Mouse (Mus musculus): ENCODE measurements at regions not wholly inside any gene's neighbourhood (a gene's known extent, or its start where the extent isn't known, plus 50 kb on each side); places are given as distances from the start of the nearest gene placed in this dataset.
"Not testable (repeated sequence)": the region's sequence is repeated elsewhere in the genome, so short reads cannot be mapped to it uniquely, and the experiment has no call there.

DNA sequence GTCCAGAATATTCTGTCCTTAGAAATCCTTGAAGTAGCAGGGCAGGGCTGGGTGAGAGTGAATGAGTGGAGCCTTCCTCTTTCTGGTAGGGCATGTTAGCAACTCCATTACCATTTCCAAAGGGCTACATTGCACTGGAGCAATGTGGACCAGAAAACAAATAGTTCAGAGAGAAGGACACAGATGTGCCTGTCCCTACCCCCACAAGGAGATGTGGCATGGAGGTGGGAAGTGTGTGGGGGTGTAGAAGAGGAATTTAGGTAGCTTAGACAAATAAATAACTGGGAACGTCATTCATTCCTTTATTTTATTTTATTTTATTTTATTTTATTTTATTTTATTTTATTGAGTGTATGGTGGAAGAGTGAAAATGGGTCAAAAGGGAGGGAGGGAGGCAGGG lies 1364.1 kb downstream of the Zfp704 start:
- not testable (repeated sequence) for TF ChIP-seq E2F4 (IDR thresholded peaks at IDR 0.05; ENCODE audit: insufficient read depth); POLR2A (IDR thresholded peaks at IDR 0.05; ENCODE audit: insufficient read length, low read depth); MAX (IDR thresholded peaks at IDR 0.05; ENCODE audit: low read depth); POLR2AphosphoS2 (IDR thresholded peaks at IDR 0.05; ENCODE audit: insufficient read length, low read depth)

Data from myocyte (in vitro differentiated cells).